Mouse (Mus musculus): ENCODE measurements around the gene Usp32.

- no peak for TF ChIP-seq CTCF (IDR thresholded peaks at IDR 0.05; ENCODE audit: low read depth)
- TF ChIP-seq EP300 (IDR thresholded peaks at IDR 0.05; ENCODE audit: low read depth) = no peak
Measured at GRCm38 (mm10) chr11:84948526-84948925, 191.4 kb downstream of the Usp32 start.

Measured in liver, embryonic 14.5 days (tissue).